Mouse (Mus musculus) hindbrain, embryonic 16.5 days (tissue): Measurements from ENCODE around the gene Gm40193. TPM values are rescaled to one million over a fixed set of nuclear protein-coding genes. Genes with fewer than 3 reads are reported as not detected.
"Not testable (repeated sequence)": the region's sequence is repeated elsewhere in the genome, so short reads cannot be mapped to it uniquely, and the experiment has no call there.

ENCODE experiments used
- ATAC-seq: fragments of 200-750 bp; cut with Nextera tagmentation; 2 replicates; pipeline ENCODE4 v1.8.0; 2017; ENCODE audit warnings: moderate TSS enrichment, moderate library complexity
- H3K27ac ChIP-seq: fragments of 300-500 bp; sonication (generic); 2 replicates; pipeline ENCODE4 v1.5.1; 2014; ENCODE audit warnings: low read depth, mild to moderate bottlenecking, control low read depth, low read length, moderate library complexity
- H3K27me3 ChIP-seq: fragments of 300-500 bp; sonication (generic); replicated peaks from 2 replicates; pipeline ENCODE4 v1.6.1; 2014; ENCODE audit warnings: low read length; ENCODE audit not compliant: control insufficient read depth, insufficient read depth
- H3K36me3 ChIP-seq: fragments of 300-500 bp; sonication (generic); 2 replicates; pipeline ENCODE4 v1.6.1; 2014; ENCODE audit warnings: mild to moderate bottlenecking, low read length, moderate library complexity, mixed read lengths; ENCODE audit not compliant: control insufficient read depth, insufficient read depth
- H3K4me1 ChIP-seq: fragments of 300-500 bp; sonication (generic); 2 replicates; pipeline ENCODE4 v1.6.1; 2014; ENCODE audit warnings: low read depth, low read length; ENCODE audit not compliant: control insufficient read depth, insufficient read depth
- H3K4me2 ChIP-seq: fragments of 300-500 bp; sonication (generic); 2 replicates; pipeline ENCODE4 v1.6.1; 2014; ENCODE audit warnings: mild to moderate bottlenecking, low read length, control low read depth, moderate library complexity
- H3K4me3 ChIP-seq: fragments of 300-500 bp; sonication (generic); 2 replicates; pipeline ENCODE4 v1.5.1; 2014; ENCODE audit warnings: mild to moderate bottlenecking, low read length, control low read depth, moderate library complexity
- H3K9ac ChIP-seq: fragments of 300-500 bp; sonication (generic); 2 replicates; pipeline ENCODE4 v1.6.1; 2014; ENCODE audit warnings: low read depth, mild to moderate bottlenecking, control low read depth, low read length, moderate library complexity
- H3K9me3 ChIP-seq: fragments of 300-500 bp; sonication (generic); 2 replicates; pipeline ENCODE4 v1.6.1; 2014; ENCODE audit warnings: mild to moderate bottlenecking, low read length, moderate library complexity; ENCODE audit not compliant: control insufficient read depth
- WGBS: fragments of 180-500 bp; shearing (Covaris S2); extraction: QIAGEN DNeasy Blood & Tissue Kit; methylation state at CpG from one replicate; pipeline ENCODE4 v1.1.7; 2014; 5-methylcytosine and 5-hydroxymethylcytosine counted together
- polyA plus RNA-seq: library from polyadenylated mRNA; unstranded; fragments of >200 nt; fragmentation: Nextera tagmentation; extraction: Ambion mirVana; gene quantifications from 2 replicates; pipeline ENCODE4 v1.2.1, GENCODE M21; 2015

Gene Gm40193
- polyA plus RNA-seq, 1 experiment from 2014 or later = not detected

- no peak for ATAC-seq
- no peak overlapping the region for H3K4me3 ChIP-seq
- peaks cover 4% of the 10 kb centered on the region for H3K4me1 ChIP-seq
- H3K36me3 ChIP-seq = no peaks in the 10 kb centered on the region
- WGBS = 82% methylated on average over 1 of the region's 1 CpGs
- H3K9me3 ChIP-seq = no peaks in the 10 kb centered on the region
- no peak overlapping the region for H3K9ac ChIP-seq
- H3K27ac ChIP-seq = no peak overlapping the region
- H3K27me3 ChIP-seq = no peaks in the 10 kb centered on the region
- no peak overlapping the region for H3K4me2 ChIP-seq
These were observed 38.9 kb upstream of the Gm40193 start for GRCm38 (mm10) chr11:70571641-70572040.

GRCm38 (mm10) chr11:70570614-70571013 is 37.9 kb upstream of the Gm40193 start:
- not testable (repeated sequence) for H3K27ac ChIP-seq, H3K36me3 ChIP-seq, H3K4me1 ChIP-seq, H3K9ac ChIP-seq, H3K4me2 ChIP-seq, H3K9me3 ChIP-seq, ATAC-seq, H3K4me3 ChIP-seq, H3K27me3 ChIP-seq
- 84% methylated on average over 1 of the region's 1 CpGs for WGBS

- no peak for ATAC-seq
These were observed 33.8 kb upstream of the Gm40193 start for GRCm38 (mm10) chr11:70566586-70566985.

GRCm38 (mm10) chr11:70564276-70564873 is 31.6 kb upstream of the Gm40193 start:
- H3K9ac ChIP-seq = peak overlapping the region; percentile 97; the same call in 1 of the 2 replicates
- H3K36me3 ChIP-seq = no peaks in the 10 kb centered on the region
- H3K4me3 ChIP-seq = peak overlapping the region; percentile 98
- no peak overlapping the region for H3K27ac ChIP-seq
- no peaks in the 10 kb centered on the region for H3K27me3 ChIP-seq
- ATAC-seq = no peak
- H3K9me3 ChIP-seq = no peaks in the 10 kb centered on the region
- 47% methylated on average over 4 of the region's 4 CpGs for WGBS
- peak overlapping the region; percentile 97 for H3K4me2 ChIP-seq
- H3K4me1 ChIP-seq = peaks cover 33% of the 10 kb centered on the region

More at GRCm38 (mm10) chr11:70566586-70566985, 33.8 kb upstream of the Gm40193 start:
- no peaks in the 10 kb centered on the region for H3K36me3 ChIP-seq
- no peaks in the 10 kb centered on the region for H3K9me3 ChIP-seq
- H3K27me3 ChIP-seq = no peaks in the 10 kb centered on the region
- H3K4me2 ChIP-seq = no peak overlapping the region
- H3K9ac ChIP-seq = no peak overlapping the region
- peaks cover 32% of the 10 kb centered on the region for H3K4me1 ChIP-seq
- H3K4me3 ChIP-seq = no peak overlapping the region
- WGBS = 60% methylated on average over 7 of the region's 7 CpGs
- H3K27ac ChIP-seq = no peak overlapping the region

GRCm38 (mm10) chr11:70563470-70564275 is 30.9 kb upstream of the Gm40193 start:
- H3K4me3 ChIP-seq = peak overlapping the region; percentile 98
- peak overlapping the region; percentile 97 for H3K4me2 ChIP-seq
- H3K4me1 ChIP-seq = peaks cover 33% of the 10 kb centered on the region
- H3K36me3 ChIP-seq = no peaks in the 10 kb centered on the region
- ATAC-seq = no peak
- H3K27me3 ChIP-seq = no peaks in the 10 kb centered on the region
- peak overlapping the region; percentile 97 for H3K9ac ChIP-seq
- no peaks in the 10 kb centered on the region for H3K9me3 ChIP-seq
- peak overlapping the region; percentile 90 for H3K27ac ChIP-seq
- WGBS = 3% methylated on average over 25 of the region's 25 CpGs

GRCm38 (mm10) chr11:70562995-70563469 is 30.3 kb upstream of the Gm40193 start:
- WGBS = 0% methylated on average over 25 of the region's 31 CpGs
- peaks cover 33% of the 10 kb centered on the region for H3K4me1 ChIP-seq
- no peaks in the 10 kb centered on the region for H3K36me3 ChIP-seq
- H3K9me3 ChIP-seq = no peaks in the 10 kb centered on the region
- no peaks in the 10 kb centered on the region for H3K27me3 ChIP-seq
- ATAC-seq = peak; percentile 40
- H3K9ac ChIP-seq = peak overlapping the region; percentile 97
- H3K4me3 ChIP-seq = peak overlapping the region; percentile 98
- H3K4me2 ChIP-seq = peak overlapping the region; percentile 97
- peak overlapping the region; percentile 90 for H3K27ac ChIP-seq

- Histone ChIP-seq H3K4me3 (peak within 1 kb of the TSS; percentile 98), H3K27ac (peak within 1 kb of the TSS; percentile 90), H3K9me3 (no peaks in the 10 kb centered on the region), H3K36me3 (peaks cover 2% of the 10 kb centered on the region; the same call in 1 of the 2 replicates), H3K27me3 (no peaks in the 10 kb centered on the region), H3K4me1 (peaks cover 33% of the 10 kb centered on the region), H3K9ac (peak within 1 kb of the TSS; percentile 97), H3K4me2 (peak within 1 kb of the TSS; percentile 97)
- under 1% methylated on average over 42 of the region's 57 CpGs for WGBS
- peak; percentile 96 for ATAC-seq
These were observed 29.7 kb upstream of the Gm40193 start, which contains the start of gene Mink1 for GRCm38 (mm10) chr11:70562287-70562994. Gene Mink1, plus strand, starts transcription at chr11:70562881.

- H3K27ac ChIP-seq = peak overlapping the region; percentile 90
- H3K36me3 ChIP-seq = peaks cover 5% of the 10 kb centered on the region; the same call in 1 of the 2 replicates
- peak overlapping the region; percentile 98 for H3K4me3 ChIP-seq
- peak overlapping the region; percentile 97 for H3K4me2 ChIP-seq
- peaks cover 31% of the 10 kb centered on the region for H3K4me1 ChIP-seq
- no peaks in the 10 kb centered on the region for H3K27me3 ChIP-seq
- WGBS = 0% methylated on average over 2 of the region's 2 CpGs
- ATAC-seq = no peak
- H3K9ac ChIP-seq = peak overlapping the region; percentile 97
- no peaks in the 10 kb centered on the region for H3K9me3 ChIP-seq
These were observed 29.2 kb upstream of the Gm40193 start for GRCm38 (mm10) chr11:70561937-70562286.
